Mouse (Mus musculus): ENCODE measurements around the gene Ehhadh. TPM values are rescaled to one million over a fixed set of nuclear protein-coding genes. Genes with fewer than 3 reads are reported as not detected.

Ehhadh gene
- total RNA-seq, 4 experiments from 2014 or later = 10.1 to 28.7 (median 22.6) TPM

DNA sequence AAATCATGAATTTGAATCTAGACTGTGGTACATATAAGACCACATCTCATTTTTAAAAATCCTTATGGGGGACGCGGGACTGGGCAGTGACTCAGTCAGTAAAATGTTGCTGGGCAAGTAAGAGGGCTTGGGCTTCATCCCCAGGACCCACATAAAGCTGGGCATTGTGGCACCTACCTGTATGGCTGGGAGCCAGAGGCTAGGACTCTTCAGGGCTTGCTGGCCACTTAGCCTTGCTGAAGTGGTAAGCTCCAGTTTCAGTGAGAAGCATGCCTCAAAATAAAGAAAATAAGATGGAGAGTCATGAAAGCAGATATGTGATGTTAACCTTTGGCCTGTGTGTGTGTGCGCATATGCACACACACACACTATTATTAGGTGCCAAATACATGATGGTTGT is 60.2 kb downstream of the Ehhadh start:
- no peak for DNase-seq

DNA sequence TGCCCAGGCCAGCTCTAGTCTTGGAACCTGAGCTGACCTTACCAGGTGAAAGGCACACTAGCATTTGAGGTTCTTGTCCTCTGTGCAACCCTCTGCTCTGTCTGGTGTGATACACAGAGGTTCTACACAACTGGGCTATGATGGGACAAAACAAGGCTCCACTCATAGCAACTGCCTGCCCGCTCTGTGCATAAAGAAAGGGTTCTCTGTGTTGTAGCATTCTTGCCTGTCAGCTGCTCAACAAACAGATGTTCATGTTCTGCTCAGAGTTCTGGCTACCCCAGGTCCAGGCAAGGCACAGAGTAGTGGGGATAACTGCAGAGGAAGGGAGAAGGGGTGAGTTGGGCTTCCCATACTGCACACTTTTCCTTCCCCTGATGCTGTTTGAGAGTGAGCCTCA is 63.3 kb downstream of the Ehhadh start:
- no peak for DNase-seq

DNA sequence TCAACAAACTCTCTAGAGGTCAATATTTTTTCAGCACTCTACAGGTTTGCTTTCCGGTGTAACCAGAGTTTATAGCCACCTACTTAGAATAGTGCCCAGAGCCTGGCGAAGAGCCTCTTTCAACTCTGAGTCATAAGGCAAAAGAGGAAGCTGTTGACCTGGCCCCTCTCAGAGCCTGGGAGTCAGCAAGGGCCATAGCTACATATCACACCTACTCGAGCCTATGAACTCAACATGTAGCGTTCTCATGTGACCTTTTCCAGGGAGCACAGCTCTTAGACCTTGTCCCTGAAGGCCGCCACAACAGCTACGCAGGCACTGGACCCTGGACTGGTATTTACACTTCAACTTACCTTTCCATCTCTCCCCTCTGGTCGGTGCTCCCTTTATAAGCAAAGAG is 67.8 kb downstream of the Ehhadh start:
- DNase-seq = no peak

DNA sequence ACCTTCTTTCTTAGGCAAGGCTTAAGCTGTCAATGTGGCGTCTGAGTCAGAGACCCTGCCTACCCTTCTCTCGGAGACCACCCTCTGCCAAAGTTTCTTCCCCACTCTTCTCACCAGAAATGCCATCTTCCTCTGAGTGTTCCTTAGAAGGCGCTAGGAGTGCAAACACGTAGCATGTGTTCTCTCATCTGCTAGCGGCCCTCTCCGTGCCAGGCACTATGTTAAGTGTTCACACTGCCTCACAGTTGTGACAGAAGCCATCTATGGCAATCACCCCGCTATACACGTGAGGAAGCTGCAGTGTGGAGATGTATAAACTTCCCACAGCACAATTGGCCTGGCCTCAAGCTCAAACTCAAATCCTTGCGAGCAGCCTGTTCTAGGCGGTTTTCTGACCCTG is 73.1 kb downstream of the Ehhadh start:
- DNase-seq = no peak

Other genes starting within 250 kb of the Ehhadh start
- 10 to 100 TPM; 19.6 to 26.0 (median 22.7) TPM for gene 2510009E07Rik, start 93.1 kb downstream of the Ehhadh start, total RNA-seq (2022)
- gene Map3k13, start 6.5 kb upstream of the Ehhadh start, total RNA-seq (2022) = 1 to 10 TPM; 1.2 to 1.9 (median 1.4) TPM
- 10 to 100 TPM; 19.7 to 29.3 (median 22.6) TPM for gene Tmem41a, start 159.7 kb upstream of the Ehhadh start, total RNA-seq (2022)
- gene Liph, start 207.9 kb upstream of the Ehhadh start, total RNA-seq (2022) = under 1 TPM; 0.13 to 0.31 (median 0.14) TPM
- 10 to 100 TPM; 39.6 to 51.4 (median 44.3) TPM for gene Senp2, start 221.7 kb upstream of the Ehhadh start, total RNA-seq (2022)

All from adrenal gland, adult 8-10 months (tissue).